Mouse (Mus musculus): ENCODE data around the gene Tmem167b.

DNA sequence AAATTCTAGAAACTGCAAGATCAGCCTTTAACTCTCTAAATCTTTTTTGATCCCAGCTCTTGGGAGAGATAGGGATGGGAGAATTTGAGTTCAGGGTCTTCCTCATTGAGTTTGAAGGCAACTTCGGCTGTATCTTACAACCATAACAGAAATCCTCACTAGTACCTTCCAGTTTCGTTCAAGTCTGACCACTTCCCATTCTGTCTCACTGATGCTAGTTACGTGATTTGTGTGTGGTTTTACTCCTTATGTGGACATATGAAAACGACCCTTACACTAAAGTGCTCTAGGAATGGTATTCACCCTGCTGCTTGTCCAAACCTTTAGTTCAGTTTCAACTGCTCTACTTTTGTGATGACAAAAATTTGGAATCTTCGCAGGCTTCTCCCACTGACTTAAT lies 11.8 kb upstream of the Tmem167b start:
- TF ChIP-seq CTCF (IDR thresholded peaks at IDR 0.05; ENCODE audit: control insufficient read depth, insufficient read depth, insufficient read length) = no peak
- no peak for TF ChIP-seq MYOG (IDR thresholded peaks at IDR 0.05; ENCODE audit: control insufficient read depth, extremely low read depth, insufficient read length)
- no peak for TF ChIP-seq USF1 (IDR thresholded peaks at IDR 0.05; ENCODE audit: low read depth)
- TF ChIP-seq MAX (IDR thresholded peaks at IDR 0.05) = no peak
- no peak for TF ChIP-seq MYOD1 (IDR thresholded peaks at IDR 0.05; ENCODE audit: control insufficient read depth, insufficient read length, low read depth)
- no peak for TF ChIP-seq CEBPB (IDR thresholded peaks at IDR 0.05; ENCODE audit: low read depth)
- TF ChIP-seq FOSL1 (IDR thresholded peaks at IDR 0.05; ENCODE audit: insufficient read depth, low read length, poor library complexity, severe bottlenecking) = no peak

Measured in C2C12 (cell line).